Mouse (Mus musculus) cerebellum, adult 2 months (tissue): Measurements from ENCODE around the gene Rab10.

Source experiments
- CTCF ChIP-seq: fragments of 200-500 bp; IDR thresholded peaks from 2 replicates; pipeline ENCODE4 v1.5.1; 2011; ENCODE audit warnings: low read depth, mild to moderate bottlenecking, control low read depth, low read length, moderate library complexity, borderline replicate concordance; ENCODE audit not compliant: insufficient read depth
- POLR2A ChIP-seq: fragments of 200-500 bp; IDR thresholded peaks from 2 replicates; pipeline ENCODE4 v1.6.1; 2011; ENCODE audit warnings: low read length, control low read depth, borderline replicate concordance; ENCODE audit not compliant: insufficient read depth

- no peak for TF ChIP-seq POLR2A
- no peak for TF ChIP-seq CTCF
Measured at GRCm38 (mm10) chr12:3325232-3325631, 15.5 kb upstream of the Rab10 start.
